Mouse (Mus musculus) adrenal gland, adult 2 months (tissue): Measurements from ENCODE around the gene Pxdc1. TPM values are rescaled to one million over a fixed set of nuclear protein-coding genes. Genes with fewer than 3 reads are reported as not detected.

Experiments
- polyA plus RNA-seq: library from polyadenylated mRNA; depleted of rRNA; stranded (reverse); fragments of >200 nt; gene quantifications from 2 replicates; pipeline ENCODE4 v1.2.3, GENCODE M21; 2012; rRNA removed
- total RNA-seq, 2 experiments: library from RNA; stranded (reverse); gene quantifications; 2 replicates each; pipeline ENCODE4 v1.2.3; 2021

Pxdc1 gene
- total and polyA plus RNA-seq, 3 experiments, result 3.3 to 5.3 (median 3.4) TPM

Other genes with a start within 250 kb of the Pxdc1 start
- not detected for gene Fam50b, start 81.4 kb upstream of the Pxdc1 start, total RNA-seq
- gene Fam50b, start 81.4 kb upstream of the Pxdc1 start, polyA plus RNA-seq, result not detected in 2 replicates
- gene Prpf4b, start 221.8 kb upstream of the Pxdc1 start, total RNA-seq, result 10 to 100 TPM; 66.3 to 95.7 TPM
- gene Prpf4b, start 221.8 kb upstream of the Pxdc1 start, polyA plus RNA-seq, result 2.0 and 3.2 TPM in 2 replicates